Mouse (Mus musculus): ENCODE measurements around the gene Ttc9b.

The Ttc9b gene

DNA sequence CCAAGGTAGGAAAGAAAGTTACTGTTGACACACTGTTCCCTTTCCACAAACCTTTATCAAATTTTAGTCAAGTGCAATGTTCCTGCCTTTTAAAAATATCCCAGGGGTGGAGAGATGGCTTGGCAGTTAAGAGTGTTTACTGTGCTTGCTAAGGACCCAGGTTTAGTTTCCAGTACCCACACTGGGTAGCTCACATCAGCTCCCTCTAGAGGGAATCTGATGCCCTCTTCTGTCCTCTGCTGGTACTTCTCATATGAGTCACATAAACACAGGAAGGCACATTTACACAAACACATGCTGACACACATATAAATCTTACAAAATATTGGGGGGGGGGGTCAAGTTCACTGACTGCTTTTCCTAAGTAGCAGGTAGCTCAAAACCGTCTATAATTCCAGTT, 9.2 kb upstream of the Ttc9b start:
- no peak for DNase-seq

DNA sequence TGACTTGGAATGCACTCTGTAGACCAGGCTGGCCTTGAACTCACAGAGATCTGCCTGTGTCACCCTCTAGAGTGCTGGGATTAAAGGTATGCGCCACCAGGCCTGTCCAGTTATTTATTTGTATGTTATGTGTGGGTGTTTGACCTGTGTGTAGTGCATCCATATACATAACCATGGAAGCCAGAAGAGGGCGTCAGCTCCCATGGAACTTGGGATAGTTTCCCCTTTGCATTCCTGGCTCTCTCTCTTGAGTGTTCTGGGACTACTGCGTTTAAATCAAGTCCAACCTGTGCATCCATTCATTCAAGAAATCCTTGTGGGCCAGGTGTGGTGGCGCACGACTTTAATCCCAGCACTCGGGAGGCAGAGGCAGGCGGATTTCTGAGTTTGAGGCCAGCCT, 7.2 kb upstream of the Ttc9b start:
- DNase-seq: no peak

DNA sequence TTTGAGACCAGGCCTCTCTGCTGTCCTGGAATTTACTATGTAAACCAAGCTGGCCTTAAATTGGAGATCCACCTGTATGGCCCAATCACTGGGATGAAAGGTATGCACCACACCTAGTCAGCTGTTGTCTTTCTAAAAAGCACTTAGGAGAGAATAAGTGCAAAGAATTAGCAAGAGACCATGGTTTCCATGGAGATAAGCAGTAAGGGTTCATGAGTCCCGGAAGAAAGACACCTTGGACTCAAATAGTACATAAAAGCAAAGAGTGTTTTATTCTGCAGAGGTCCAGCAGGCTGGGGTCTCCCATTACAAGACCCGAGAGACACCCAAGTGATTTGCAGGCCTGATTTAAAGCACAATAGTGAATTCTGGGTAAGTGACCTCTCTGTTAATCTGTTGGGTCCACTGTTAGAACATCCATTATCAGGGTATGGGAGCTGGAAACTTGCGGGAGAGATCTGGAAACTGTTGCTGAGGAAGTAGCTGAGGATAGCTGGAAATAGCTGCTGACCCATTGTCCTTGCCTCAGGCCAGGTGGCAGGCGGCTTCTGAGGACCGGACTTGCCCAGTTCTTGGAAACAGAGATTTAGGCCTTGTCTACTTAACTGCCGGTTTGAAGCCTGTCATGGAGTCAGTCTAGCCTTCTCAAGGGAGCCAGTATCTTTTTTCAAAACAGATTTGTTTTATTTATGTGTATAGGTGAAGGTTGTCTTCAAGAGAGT, 6.3 kb upstream of the Ttc9b start:
- DNase-seq: no peak

GRCm38 (mm10) chr7:27649723-27650122, 4.0 kb upstream of the Ttc9b start:
- DNase-seq: no peak

- DNase-seq: peak; percentile 87
These were observed 2.8 kb upstream of the Ttc9b start for GRCm38 (mm10) chr7:27650949-27651348.

DNA sequence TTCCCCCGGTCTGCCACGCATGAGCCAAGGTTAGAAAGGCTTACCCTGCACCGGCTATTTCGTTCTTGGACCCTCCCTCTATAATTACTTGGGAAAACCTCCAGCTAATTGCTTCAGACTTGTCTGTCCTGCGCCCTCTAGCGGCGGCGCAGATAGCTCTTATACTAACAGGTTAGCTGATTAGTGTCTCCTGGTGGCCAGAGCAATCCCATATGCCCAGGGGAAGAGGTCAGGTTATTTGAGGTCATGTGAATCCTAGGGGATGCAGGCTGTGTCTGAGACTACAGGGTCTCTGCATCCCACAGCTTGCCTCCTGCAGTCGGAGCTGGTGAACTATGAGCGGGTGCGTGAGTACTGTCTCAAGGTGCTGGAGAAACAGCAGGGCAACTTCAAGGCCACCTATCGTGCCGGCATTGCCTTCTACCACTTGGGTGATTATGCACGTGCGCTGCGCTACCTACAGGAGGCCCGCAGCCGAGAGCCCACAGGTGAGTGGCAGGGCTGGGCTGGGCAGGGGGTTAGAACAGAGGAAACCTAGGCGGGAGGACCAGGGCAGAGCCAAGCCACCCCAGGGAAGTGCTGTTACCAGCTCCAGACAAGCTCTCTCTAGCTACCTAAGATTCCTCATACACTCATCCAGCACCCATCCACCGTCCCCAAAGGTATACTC, 1.0 kb downstream of the Ttc9b start:
- DNase-seq: peak; percentile 45

DNA sequence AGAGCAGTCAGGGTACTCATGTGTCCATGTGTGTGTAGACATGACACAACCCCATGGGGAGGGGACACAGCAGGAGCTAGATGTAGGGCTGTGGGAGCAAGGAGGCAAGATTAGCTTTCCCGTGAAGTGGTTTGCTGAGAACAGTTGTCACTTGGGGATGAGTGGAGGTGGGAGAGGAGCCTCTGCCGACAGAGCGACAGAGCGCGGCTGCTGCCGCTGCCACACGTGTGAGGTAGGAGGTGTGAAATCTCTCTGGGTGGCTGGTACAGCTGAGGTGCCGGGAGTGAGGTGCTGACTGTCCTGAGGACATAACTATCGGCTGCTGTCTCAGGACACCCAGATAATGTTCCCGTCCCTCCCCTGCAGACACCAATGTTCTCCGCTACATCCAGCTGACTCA, 1.8 kb downstream of the Ttc9b start:
- no peak for DNase-seq

- DNase-seq: no peak
These were observed 2.9 kb downstream of the Ttc9b start for GRCm38 (mm10) chr7:27656600-27656999.

GRCm38 (mm10) chr7:27657824-27658395, 4.2 kb downstream of the Ttc9b start:
- DNase-seq: no peak

DNA sequence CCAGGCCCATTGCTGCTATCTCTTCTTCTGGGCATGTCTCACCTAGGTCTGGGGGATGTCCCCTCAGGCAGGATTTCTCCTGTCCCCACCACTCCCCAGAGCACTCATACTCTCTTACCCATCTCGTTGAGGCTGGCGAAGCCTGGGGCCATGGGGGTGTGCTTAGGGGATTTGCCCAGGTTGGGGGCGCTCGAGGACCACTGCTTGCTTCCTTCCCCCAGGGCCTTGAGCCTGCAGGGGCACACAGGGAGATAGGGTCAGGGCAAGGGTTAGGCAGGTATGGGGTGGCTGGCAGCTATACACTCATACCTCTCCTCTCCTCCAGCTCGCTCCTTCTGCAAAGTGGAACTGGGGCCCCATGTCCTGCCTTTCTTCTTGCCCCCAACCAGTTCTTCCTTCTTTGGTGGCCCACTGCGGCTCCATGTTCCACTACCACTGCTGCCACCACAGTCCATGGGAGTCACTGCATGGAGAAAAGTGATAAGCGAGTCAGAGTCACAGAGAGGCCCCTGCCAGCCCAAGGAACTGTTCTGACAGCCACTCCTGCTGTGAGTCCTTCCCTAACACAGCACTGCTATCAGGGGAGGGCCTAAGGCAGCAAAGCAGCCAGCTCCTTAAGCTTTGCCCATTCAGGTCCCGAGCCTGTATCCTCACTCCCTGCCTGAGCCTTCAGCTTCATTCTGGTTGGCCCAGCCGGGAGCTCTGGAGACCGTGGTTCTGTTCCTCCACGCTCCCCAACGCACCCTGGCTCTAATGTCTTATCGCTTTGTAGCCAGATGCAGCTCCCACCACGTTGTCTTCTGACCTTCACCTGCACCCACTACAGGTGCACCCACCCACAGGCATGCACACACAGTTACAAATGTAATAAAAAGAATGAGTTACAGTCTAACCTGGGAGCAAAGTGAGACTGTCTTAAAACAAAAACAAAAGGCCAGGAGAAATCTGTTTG, 5.3 kb downstream of the Ttc9b start:
- no peak for DNase-seq

DNA sequence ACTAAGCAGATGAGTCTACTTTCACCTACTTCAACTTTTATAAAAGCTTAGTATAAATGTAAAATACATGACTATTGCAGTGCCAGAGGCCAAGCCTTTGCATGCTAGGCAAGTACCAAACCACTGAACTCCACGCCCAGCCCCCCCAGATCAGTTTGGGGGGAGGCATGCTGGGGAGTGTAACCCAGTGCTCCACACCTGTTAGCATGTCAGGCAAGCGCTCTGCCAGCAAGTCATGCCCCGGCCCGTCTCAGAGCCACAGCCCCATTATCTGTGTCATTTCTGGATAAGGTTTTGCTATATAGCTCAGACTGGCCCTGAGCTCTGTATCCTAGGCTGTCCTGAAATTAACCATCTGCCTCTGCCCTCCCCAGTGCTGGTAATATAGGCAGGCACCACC, 8.3 kb downstream of the Ttc9b start:
- no peak for DNase-seq

DNA sequence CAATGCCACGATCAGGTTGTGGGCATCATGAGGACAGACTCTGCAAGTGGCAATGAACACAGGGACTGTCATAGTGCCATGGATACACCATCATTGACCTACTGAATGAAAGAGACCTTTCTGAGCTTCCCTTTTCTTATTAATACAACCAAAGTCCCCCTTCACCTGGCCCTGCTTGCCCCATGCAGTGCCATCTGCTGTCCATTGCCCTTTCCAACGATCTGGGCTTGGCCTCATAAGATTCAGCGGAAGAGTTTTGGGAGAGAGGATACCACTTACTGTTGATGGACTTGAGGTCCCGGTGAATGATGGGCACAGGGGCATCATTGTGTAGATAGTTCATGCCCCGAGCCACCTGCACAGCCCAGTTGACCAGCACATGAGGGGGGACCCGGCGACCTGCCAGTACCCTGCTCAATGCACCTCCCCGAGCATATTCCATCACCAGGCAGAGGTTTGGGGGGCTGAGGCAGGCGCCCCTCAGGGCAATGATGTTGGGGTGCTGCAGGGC, 19.4 kb downstream of the Ttc9b start:
- no peak for DNase-seq

GRCm38 (mm10) chr7:27673575-27674131, 19.9 kb downstream of the Ttc9b start:
- peak; percentile 65 for DNase-seq

DNA sequence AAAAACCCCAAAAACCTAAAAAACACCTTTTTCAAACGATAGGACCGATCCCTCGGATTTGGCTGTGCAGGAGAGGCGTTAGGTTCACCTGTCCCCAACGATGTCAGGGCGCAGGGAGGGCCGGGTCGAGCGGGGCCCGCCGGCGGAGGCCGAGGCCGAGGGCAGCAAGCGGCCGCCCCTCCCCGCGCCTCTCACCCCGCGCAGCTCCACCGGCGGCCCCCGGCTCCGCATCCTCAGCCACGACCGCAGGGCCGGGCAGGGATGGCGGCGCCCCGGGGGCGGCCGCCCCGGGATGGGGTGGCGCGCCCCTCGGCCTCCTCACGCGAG, 20.4 kb downstream of the Ttc9b start:
- no peak for DNase-seq

DNA sequence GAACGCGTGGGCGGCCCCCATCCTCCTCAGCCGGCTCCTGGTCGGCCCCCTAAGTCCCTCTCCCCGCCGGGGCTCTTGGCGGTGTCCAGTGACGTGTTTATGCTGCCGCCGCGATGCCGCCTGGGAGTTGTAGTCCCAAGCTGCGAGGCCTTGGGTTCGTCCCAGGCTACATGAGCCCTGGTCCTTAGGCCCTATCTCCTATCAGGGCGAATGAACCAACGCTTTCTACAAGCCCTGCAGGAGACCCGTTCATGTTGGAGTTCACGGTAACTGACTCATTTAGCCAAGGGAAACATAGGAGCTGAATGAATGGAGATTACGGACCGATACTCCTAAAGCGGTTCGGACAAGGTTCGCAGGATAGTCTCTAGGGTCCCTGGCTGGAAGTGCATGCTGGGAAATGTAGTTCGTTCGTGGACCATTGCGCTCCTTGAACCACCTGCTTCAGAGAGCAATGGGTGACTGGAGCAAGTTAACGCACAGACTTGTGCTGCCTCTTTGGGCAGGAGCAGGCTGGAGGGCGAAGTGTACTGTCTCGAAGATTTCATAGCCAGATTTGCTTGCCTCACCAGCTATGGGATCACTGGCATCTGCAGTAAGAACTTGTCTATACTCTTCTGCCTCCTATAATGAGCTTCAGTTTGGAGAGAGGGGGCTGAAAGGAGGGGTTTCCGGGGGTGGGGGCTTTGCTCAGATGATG, 21.0 kb downstream of the Ttc9b start, which contains the start of gene Map3k10:
Gene Map3k10 (minus strand): TSS at position 77 of the 700 bp plus-strand sequence.
- peak; percentile 96 for DNase-seq

- no peak for DNase-seq
These were observed 21.5 kb downstream of the Ttc9b start for GRCm38 (mm10) chr7:27675222-27675612.

- no peak for DNase-seq
These were observed 29.5 kb downstream of the Ttc9b start for GRCm38 (mm10) chr7:27683218-27683617.

- no peak for DNase-seq
These were observed 31.5 kb downstream of the Ttc9b start for GRCm38 (mm10) chr7:27685220-27685619.

GRCm38 (mm10) chr7:27685681-27686080, 32.0 kb downstream of the Ttc9b start:
- no peak for DNase-seq

DNA sequence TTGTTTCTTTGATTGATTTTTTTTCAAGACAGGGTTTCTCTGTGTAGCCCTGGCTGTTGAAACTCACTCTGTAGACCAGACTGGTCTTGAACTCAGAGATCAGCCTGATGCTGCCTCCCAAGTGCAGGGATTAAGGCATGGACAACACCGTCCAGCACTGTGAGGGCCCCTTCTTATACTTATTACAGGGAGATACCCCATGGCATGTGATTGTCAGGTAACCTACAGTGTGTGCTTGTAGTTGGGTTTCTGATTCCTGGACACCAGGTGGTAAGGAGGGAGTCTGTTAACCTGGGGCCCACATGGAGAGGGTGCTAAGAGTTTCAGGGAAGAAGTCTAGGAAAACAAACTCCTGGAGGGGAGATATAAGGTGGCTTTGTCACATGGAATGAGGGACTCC, 33.3 kb downstream of the Ttc9b start:
- no peak for DNase-seq

DNA sequence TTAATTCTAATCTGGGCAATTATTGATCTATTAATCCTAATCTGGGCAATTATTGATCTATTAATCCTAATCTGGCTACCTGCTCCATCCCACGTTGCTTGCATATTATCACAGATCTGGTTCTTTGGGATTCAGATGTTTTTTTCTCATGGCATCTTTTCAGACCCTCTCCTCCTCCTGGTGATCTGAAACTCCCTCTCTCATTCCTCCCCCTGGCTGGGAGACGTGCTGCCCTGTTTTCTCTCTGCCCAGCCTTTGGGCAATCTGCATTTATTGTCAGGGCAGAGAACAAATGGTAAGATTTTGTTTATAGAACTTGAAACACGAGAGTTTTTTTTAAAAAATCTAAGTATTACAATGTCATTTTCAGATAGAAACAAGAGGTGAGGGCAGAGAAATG, 34.1 kb downstream of the Ttc9b start:
- no peak for DNase-seq

- DNase-seq: no peak
These were observed 34.6 kb downstream of the Ttc9b start for GRCm38 (mm10) chr7:27688246-27688788.
